Mouse (Mus musculus) embryonic facial prominence, embryonic 15.5 days (tissue): ENCODE results near the gene Pla2g2e. TPM values are rescaled to one million over a fixed set of nuclear protein-coding genes. Genes with fewer than 3 reads are reported as not detected.
A peak's percentile ranks its signal among the peaks of the same experiment; 100 is the strongest.

Source experiments
- ATAC-seq: fragments of 200-750 bp; cut with Nextera tagmentation; 2 replicates; pipeline ENCODE4 v1.8.0; 2017; ENCODE audit warnings: low read depth, moderate TSS enrichment; ENCODE audit not compliant: insufficient number of reproducible peaks, low FRiP score, low TSS enrichment
- H3K27ac ChIP-seq: fragments of 300-500 bp; sonication (generic); replicated peaks from 2 replicates; pipeline ENCODE4 v1.5.1; 2015; ENCODE audit warnings: mild to moderate bottlenecking, inconsistent platforms
- H3K27me3 ChIP-seq: fragments of 300-500 bp; sonication (generic); 2 replicates; pipeline ENCODE4 v1.6.1; 2015; ENCODE audit warnings: inconsistent platforms
- H3K36me3 ChIP-seq: fragments of 300-500 bp; sonication (generic); 2 replicates; pipeline ENCODE4 v1.6.1; 2015; ENCODE audit warnings: mild to moderate bottlenecking, inconsistent platforms
- H3K4me1 ChIP-seq: fragments of 300-500 bp; sonication (generic); 2 replicates; pipeline ENCODE4 v1.6.1; 2015; ENCODE audit warnings: inconsistent platforms
- H3K4me2 ChIP-seq: fragments of 300-500 bp; sonication (generic); replicated peaks from 2 replicates; pipeline ENCODE4 v1.6.1; 2015; ENCODE audit warnings: mild to moderate bottlenecking, inconsistent platforms
- H3K4me3 ChIP-seq: fragments of 300-500 bp; sonication (generic); replicated peaks from 2 replicates; pipeline ENCODE4 v1.5.1; 2015; ENCODE audit warnings: mild to moderate bottlenecking, inconsistent platforms
- H3K9ac ChIP-seq: fragments of 300-500 bp; sonication (generic); 2 replicates; pipeline ENCODE4 v1.6.1; 2015; ENCODE audit warnings: inconsistent platforms
- H3K9me3 ChIP-seq: fragments of 300-500 bp; sonication (generic); replicated peaks from 2 replicates; pipeline ENCODE4 v1.6.1; 2016; ENCODE audit warnings: inconsistent platforms
- WGBS: fragments of 180-500 bp; shearing (Covaris S2); methylation state at CpG from one replicate; pipeline ENCODE4 v1.1.7; 2015; 5-methylcytosine and 5-hydroxymethylcytosine counted together
- polyA plus RNA-seq: library from polyadenylated mRNA; unstranded; fragments of >200 nt; fragmentation: Nextera tagmentation; extraction: Ambion mirVana; gene quantifications from 2 replicates; pipeline ENCODE4 v1.2.1, GENCODE M21; 2015

Gene Pla2g2e
- polyA plus RNA-seq, 1 experiment from 2014 or later = 1.1 TPM

DNA sequence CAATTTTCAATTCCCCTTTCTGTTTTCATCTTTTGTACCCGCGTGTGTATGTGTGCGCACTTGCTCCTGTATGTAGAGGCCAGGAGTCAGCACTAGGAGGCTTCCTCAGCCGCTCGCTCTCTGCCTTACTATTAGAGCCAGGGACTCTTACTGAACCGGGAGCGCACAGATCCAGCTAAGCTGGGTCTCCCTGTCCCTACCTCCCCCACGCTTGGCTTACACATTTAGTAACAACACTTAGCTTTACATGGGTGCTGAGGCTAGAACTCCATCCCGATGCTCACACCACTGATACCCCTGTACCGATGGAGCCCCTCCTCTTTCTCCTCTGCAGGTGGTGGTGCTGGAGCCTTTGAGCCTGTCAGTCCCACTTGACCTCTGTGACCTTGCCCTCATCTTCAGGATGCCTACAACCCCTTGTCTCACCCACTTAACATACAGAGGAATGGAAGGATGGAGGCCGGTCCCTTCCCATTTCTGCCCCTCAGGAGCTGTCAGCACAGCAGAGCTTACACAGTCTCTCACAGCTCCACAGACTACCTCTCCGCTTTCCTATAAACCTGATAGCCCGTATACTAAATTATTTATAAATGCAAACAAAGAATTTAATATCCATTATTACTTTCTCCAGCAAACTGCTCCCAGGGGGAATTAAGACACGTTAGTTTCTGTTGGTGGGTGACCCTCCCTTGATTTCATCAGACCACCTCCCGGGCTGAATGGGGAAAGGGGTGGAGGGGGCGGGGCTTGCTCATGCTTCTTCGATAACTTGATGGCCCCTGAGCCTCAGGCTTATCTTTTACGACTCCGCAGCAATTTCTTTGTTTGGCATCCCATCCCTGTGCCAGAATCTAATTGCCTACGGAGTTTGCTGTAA is 43.8 kb downstream of the Pla2g2e start:
- H3K9me3 ChIP-seq = no peaks in the 10 kb centered on the region
- peaks cover 3% of the 10 kb centered on the region; the same call in 1 of the 2 replicates for H3K27me3 ChIP-seq
- 0 out of 2 replicates have a peak, but pooled peaks have one; percentile 15 for ATAC-seq
- no peak overlapping the region for H3K27ac ChIP-seq
- no peaks in the 10 kb centered on the region for H3K36me3 ChIP-seq
- no peaks in the 10 kb centered on the region for H3K4me1 ChIP-seq
- 34% methylated on average over 20 of the region's 20 CpGs for WGBS
- H3K9ac ChIP-seq = no peak overlapping the region
- H3K4me3 ChIP-seq = peak overlapping the region; percentile 20; the same call in 1 of the 2 replicates
- H3K4me2 ChIP-seq = peak overlapping the region; percentile 47

DNA sequence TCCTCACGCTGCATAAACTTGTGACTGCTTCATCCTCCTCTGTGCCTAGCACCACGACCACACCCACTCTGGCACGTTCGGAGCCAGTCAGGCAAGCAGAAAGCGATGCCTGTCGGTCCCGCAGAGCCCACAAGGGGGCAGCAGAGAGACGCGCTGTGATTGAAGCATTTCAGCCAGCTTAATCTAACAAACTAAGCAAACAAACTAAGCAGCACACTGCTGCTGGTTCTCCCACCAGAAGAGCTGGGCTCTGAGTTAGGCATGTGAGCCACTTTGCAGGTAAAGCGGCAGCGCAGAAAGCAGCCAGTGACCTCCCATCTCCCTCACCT is 44.4 kb downstream of the Pla2g2e start:
- no peaks in the 10 kb centered on the region for H3K36me3 ChIP-seq
- no peaks in the 10 kb centered on the region for H3K4me1 ChIP-seq
- H3K9ac ChIP-seq = no peak overlapping the region
- H3K27ac ChIP-seq = no peak overlapping the region
- H3K9me3 ChIP-seq = no peaks in the 10 kb centered on the region
- 0 out of 2 replicates have a peak, but pooled peaks have one; percentile 53 for ATAC-seq
- under 1% methylated on average over 11 of the region's 11 CpGs for WGBS
- peaks cover 3% of the 10 kb centered on the region; the same call in 1 of the 2 replicates for H3K27me3 ChIP-seq
- peak overlapping the region; percentile 20; the same call in 1 of the 2 replicates for H3K4me3 ChIP-seq
- peak overlapping the region; percentile 47 for H3K4me2 ChIP-seq

DNA sequence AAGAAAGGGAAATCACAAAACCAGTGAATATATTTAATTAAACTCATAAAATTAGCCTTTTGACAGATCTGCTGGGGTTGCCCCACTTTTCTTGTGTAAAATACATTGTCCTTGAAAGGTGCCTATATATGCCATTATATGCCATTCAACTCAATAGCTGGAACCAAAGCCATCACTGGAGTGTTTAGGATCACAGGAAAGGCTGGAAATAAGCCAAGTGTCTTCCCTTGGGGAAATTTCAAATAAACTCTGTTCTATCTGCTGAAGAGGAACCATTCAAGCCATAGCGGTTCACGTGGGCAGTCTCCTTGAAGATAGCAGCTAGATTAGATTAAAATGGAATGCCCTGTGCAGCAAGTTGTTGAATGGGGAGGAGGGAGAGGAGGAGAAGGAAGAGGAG is 47.8 kb downstream of the Pla2g2e start:
- Histone ChIP-seq H3K4me1 (no peaks in the 10 kb centered on the region), H3K9me3 (no peaks in the 10 kb centered on the region), H3K4me3 (no peak overlapping the region), H3K9ac (no peak overlapping the region), H3K27me3 (peaks cover 3% of the 10 kb centered on the region; the same call in 1 of the 2 replicates), H3K4me2 (no peak overlapping the region), H3K36me3 (no peaks in the 10 kb centered on the region), H3K27ac (no peak overlapping the region)
- no peak for ATAC-seq
- WGBS = 64% methylated on average over 2 of the region's 2 CpGs

Other genes starting within 250 kb of the Pla2g2e start
- gene Vwa5b1, start 242.1 kb upstream of the Pla2g2e start, polyA plus RNA-seq = 0.23 TPM in 1 of 2 replicates, not detected in the other
- 0.38 and 0.61 TPM in 2 replicates for gene Pla2g2c, start 153.2 kb upstream of the Pla2g2e start, polyA plus RNA-seq
- gene Ubxn10, start 140.8 kb upstream of the Pla2g2e start, polyA plus RNA-seq = 4.3 and 10.3 TPM in 2 replicates
- 29.2 and 31.1 TPM in 2 replicates for gene Pla2g2f, start 120.3 kb upstream of the Pla2g2e start, polyA plus RNA-seq
- gene Pla2g2d, start 102.2 kb upstream of the Pla2g2e start, polyA plus RNA-seq = 0.24 and 0.30 TPM in 2 replicates
- gene Pla2g5, start 14.5 kb upstream of the Pla2g2e start, polyA plus RNA-seq = 3.0 and 3.5 TPM in 2 replicates
- not detected in 2 replicates for gene Gm13030, start 4.0 kb upstream of the Pla2g2e start, polyA plus RNA-seq
- gene Otud3, start 36.0 kb downstream of the Pla2g2e start, polyA plus RNA-seq = 4.0 and 4.1 TPM in 2 replicates
- 0.43 TPM in 1 of 2 replicates, not detected in the other for gene Rnf186, start 89.2 kb downstream of the Pla2g2e start, polyA plus RNA-seq
- gene Tmco4, start 94.9 kb downstream of the Pla2g2e start, polyA plus RNA-seq = 4.9 and 6.4 TPM in 2 replicates
- 0.20 and 0.28 TPM in 2 replicates for gene Htr6, start 197.6 kb downstream of the Pla2g2e start, polyA plus RNA-seq
- gene Nbl1, start 215.1 kb downstream of the Pla2g2e start, polyA plus RNA-seq = 167 and 168 TPM in 2 replicates